Mouse (Mus musculus): ENCODE data around the gene Nkx6-2. TPM values are rescaled to one million over a fixed set of nuclear protein-coding genes. Genes with fewer than 3 reads are reported as not detected.

Nkx6-2 gene
- not detected in 2 replicates for total RNA-seq (2015)
- total RNA-seq (2017): not detected in 2 replicates

DNA sequence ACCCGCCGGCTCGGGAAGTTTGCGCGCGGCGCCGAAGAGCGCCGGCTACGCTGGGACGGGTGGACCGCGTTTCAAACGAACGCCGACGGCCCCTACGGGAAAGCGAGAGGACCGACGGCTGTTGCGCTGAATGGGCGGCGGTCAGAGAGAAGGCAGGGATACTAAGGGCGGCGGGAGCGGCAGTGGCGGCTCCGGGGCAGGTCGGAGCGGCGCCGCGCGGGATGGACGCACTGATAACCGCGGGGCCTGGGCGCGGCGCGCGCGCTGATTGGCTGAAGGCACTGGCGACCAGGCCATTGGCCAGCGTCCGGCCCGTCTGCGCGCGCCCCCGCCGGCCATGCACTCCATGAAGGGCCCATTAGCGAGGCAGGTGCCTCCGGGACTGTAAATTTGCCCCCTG is at the start of gene Nkx6-2:
Gene Nkx6-2 (minus strand): TSS at position 203 of the 400 bp plus-strand sequence.
- ATAC-seq (ENCODE audit: poor library complexity, severe bottlenecking): no peak

DNA sequence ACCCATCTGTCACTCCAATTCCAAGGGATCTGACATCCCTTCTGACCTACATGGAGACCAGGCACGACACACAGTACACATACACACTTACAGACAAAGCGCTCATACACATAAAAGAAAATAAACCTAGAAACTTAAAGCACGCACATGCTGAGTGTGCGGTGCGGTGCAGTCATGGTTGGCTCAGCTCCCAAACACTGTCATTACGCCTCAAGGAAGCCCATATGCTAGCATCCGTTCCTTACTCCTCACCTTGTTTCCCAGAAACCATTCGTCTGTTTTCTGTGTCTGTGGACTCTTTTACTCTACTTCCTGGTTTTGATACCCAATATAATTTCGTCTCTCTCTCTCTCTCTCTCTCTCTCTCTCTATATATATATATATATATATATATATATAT is 42.6 kb upstream of the Nkx6-2 start:
- ATAC-seq (ENCODE audit: poor library complexity, severe bottlenecking): no peak

DNA sequence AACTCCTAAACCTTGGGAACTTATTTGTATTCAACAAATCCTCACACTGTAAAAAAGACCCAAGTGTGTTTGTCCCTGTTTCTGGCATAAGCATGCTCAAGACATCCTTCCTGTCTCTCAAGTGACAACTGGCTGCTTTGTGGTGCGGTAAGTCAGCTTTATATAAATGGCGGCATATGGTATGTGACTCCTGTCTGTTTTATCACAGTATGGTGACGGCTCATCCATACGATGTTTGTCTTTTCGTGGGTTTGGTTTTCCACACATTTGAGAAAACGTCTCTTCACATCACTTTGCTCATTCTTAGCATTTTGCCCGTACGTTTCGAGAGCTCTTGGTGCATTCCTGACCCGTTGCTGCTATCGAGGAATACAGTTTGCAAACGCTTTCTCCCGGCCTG is 40.0 kb upstream of the Nkx6-2 start:
- no peak for ATAC-seq (ENCODE audit: poor library complexity, severe bottlenecking)

DNA sequence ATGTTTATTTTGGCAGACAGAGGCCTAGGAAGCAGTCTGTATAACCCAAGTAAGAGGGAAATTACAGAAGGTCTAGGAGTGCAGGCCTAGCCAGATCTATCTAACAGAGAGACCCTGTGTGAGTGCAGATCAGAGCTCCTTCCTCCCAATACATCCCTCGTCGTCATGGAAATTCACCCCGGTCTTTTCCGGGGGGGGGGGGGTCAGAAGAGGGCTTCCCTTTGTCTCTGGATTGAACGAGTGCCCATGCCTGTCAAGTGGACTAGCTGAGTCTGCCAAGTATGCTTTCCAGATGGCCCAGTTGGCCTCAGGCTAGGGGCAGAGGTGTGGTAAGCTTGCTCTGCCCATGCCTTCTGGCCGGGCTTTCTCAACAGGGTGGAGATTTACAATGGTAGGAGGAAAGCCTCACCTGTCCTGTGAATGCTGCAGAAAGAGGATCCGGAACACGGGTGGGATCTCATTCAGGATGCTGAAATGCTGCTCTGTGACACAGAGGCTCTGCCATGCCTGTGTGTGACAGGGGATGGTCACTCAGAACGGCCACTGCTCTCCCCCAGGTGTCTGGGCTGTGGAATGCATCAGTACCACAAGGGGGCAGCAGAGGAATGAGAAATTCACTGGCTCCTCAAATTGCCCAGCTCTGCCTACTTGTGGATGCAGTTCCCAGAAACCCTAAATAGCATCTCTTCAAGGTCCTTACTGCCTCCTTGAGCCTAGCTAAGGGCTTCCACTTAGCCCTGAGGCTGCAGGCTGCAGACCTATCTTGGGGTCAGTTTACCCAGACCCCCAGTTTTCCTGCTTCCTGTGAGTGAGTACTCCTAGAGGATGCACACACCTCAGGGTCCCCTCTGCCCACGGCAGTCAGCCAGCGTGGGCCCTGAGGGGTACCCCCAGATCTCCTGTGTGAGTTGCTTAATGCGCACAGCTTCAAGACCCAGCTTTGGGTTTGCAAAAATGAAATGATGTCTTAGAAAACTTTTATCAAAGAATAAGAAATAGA is 33.5 kb upstream of the Nkx6-2 start:
- ATAC-seq (ENCODE audit: poor library complexity, severe bottlenecking): peak; percentile 75

DNA sequence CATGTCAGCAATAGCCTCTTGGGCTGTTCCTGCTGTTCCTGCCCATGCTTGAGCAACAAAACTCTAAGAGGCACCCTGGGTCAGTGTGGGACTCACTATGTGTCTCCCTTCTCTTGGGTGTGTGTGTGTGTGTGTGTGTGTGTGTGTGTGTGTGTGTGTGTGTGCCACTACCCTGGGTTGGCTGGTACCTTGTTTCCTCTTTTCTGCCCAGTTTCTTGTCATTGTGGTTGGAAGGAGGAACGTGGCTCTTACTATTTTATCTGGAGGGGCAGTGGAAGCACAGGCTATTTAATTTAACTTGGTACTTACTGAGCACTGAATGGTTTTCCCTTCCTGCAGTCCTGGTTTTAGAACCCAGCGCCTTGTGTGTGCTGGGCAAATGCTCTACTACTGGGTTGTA is 27.7 kb upstream of the Nkx6-2 start:
- no peak for ATAC-seq (ENCODE audit: poor library complexity, severe bottlenecking)

DNA sequence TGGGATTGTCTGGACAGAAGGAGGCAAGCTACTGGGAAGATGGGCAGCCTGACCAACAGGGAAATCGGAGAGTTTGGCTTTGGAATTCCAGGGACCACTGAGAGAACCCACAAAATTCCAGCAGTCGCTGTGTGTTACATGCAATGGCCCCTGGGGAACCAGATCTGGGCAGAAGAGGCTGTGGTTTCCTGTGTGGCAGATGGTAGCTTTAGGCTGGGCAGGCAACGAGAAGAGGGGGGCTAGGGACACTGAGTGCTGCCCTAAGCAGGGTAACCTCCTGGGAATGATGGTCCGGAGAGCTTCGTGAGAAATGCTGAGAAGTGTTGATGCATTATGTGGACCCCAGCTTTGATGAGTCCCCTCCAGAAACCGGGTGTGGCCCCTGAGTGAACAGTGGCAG is 13.3 kb upstream of the Nkx6-2 start:
- ATAC-seq (ENCODE audit: poor library complexity, severe bottlenecking): no peak

DNA sequence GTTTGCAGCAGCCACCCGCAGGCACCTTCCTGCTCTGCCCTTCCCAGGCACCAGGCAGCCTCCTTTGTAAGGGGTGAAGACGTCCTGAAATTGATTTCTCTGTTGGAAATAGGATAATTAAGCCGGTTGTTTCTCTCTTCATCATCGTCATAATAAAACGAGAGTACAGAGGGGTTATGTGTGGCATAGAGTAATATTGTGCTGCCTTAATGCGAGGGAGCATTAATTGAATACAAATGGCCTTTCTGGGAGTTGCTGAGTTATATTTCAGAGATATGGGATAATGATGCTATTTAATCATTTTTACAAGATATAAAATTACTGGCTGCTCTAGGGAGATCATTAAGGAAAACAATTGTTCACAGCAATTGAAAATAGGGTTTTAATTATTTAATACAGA is 12.7 kb upstream of the Nkx6-2 start:
- ATAC-seq (ENCODE audit: poor library complexity, severe bottlenecking): no peak

DNA sequence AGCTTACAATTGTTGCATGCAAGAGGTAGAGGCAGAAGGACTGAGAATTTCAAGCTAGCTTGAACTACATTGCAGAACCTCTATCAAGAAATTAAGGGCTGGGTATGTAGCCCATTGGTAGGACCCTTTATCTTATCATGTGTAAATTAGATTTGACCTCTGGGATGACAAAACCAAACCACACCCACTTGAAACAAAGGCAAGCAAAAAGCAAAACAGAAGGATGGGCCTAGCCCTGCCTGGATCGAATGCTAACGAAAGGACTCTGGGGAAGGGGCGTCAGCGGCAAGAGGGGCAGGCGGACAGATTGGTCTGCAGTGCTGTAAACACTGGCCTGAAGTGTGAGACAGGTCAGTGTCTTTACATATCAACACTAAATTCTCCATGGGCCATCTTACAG is 8.7 kb upstream of the Nkx6-2 start:
- ATAC-seq (ENCODE audit: poor library complexity, severe bottlenecking): no peak

DNA sequence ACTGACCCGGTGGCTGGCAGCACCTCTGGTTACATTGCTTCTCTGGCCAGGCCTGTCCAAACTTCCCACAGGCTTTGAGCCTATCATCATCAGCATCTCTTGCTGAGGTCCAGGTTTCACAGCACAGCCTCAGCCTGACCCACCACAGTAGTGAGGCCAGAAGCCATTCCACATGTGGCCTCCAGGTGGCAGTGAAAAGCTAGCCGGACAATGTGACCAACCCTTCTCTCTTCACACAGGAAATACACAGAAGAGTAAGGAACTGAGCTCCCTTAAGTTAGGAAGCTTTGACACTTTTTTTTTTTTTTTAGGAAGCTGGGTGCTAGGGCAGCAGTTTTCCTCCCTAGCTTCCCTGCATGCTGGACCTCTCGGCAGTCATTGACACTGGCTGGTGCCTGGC is 7.7 kb upstream of the Nkx6-2 start:
- peak; percentile 71 for ATAC-seq (ENCODE audit: poor library complexity, severe bottlenecking)

DNA sequence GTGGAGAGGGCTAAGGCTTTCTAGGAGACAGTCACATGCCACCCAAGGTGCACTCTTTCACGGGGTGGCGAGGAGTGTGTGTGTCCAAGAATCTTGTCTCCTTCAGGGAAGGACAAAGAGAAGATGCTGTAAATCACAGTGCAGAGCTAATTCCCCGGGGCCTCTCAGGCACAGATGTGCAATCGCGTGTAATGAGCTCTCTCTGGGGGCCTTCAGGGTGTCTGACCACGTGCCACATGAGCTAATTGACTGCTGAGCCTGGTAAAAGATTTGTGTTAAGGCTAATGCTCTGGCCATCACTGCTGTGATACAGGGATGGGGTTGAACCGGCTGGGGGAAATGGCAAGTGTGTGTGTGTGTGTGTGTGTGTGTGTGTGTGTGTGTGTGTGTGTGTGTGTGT is 5.3 kb upstream of the Nkx6-2 start:
- no peak for ATAC-seq (ENCODE audit: poor library complexity, severe bottlenecking)

DNA sequence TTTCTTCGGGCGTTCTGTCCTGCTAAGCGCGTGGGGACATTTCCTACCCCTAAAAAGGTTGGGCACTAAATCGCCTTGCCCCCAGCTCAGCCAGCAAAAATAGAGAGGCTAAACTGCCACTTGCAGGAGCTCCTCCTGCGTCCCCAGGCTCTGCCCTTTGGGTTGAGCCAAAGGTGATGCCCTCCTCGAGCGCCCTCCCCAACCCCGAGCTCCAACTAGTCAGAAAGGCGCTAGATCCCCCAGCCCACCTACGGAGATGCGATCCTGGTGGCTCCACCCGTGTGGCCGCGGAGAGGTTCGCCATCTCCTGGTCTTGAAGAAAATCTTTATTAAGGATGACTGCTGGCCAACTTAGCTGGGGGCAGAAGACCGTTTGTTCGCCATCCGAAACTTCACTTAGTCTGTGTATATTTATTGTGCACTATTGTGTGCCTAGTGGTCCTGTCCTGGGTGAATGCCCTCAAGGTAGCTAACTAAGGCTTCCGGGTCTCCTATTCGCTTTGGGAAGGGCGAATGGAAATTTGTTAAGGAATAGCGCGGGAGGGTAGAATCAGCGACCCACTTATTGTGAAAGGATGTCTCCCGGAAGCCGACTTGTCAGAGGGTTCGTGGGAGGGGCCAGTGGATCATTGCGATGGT is 2.7 kb upstream of the Nkx6-2 start:
- ATAC-seq (ENCODE audit: poor library complexity, severe bottlenecking): no peak

DNA sequence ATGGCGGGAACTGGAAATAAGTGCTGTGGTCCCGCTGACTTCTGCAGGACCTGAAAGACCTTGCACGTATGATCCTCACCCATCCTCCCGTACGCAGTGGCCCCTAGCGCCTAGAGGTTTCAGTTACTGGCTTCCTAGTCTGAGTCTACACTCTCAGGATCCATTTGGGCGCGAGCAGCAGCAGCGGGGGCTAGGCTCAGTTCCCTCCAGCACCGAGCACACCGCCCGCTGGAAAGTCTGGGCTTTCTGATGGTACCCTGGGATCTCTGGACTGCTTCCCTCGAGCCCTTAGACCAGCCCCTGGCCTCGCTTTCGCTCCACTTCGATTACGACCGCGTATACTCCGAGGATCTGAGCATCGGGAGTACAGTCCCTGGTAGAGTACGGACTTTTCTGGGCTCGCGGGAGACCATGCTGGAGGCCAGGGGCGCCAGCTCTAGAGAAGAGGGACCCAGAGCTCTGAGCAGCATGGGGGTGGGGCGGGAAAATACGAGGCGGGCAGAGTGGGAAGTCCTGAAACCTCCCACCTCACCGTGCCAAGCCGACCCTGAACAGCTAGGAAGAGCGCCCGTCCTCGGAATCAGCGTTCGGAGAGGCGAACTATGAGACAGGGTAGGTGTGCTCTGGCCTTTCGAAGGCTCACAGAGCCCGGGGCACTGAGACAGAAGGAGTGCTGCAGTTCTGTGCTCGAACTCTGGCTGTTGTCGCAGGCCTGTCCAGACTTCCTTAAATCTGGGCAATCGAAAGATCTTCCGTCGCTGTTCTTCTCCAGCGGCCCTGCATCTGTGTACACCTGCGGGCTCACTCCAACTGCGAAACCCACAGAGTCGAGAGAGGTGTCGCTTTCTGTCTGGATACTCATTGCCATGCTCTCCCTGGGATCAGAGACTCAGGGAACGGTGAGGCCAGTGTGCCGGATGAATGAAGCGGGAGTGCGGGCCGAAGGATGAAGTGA is 1.9 kb upstream of the Nkx6-2 start:
- ATAC-seq (ENCODE audit: poor library complexity, severe bottlenecking): peak; percentile 31

DNA sequence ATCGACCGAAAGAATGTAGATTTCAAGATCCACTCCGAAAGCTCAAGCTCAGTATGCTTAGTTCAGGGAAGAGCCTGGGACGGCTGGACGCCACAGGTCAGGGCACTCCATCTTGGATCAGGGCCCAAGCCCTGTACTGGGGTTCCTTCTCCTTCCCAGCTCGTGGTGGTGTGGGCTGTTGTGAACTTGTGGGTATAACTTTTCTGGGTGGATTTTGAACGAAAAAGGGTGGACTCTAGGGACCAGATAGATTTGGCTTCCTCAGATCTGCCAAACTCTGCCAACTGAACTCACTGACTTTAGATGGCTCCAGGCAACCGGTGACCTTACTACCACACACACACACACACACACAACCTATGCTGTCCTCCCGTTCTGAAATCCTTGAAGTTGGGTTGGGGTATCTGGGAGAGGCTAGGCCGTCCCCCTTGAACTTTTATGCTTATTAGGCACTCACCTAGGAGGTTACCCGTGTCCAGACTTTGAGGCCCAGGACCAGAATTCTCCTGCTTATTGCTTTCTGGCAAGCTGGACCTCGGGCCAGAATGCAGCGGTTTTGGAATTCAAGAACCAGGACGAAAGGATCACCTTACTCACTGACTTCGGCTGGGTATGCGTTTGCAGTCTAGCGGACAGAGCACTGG is 619 bp upstream of the Nkx6-2 start:
- ATAC-seq (ENCODE audit: poor library complexity, severe bottlenecking): no peak

DNA sequence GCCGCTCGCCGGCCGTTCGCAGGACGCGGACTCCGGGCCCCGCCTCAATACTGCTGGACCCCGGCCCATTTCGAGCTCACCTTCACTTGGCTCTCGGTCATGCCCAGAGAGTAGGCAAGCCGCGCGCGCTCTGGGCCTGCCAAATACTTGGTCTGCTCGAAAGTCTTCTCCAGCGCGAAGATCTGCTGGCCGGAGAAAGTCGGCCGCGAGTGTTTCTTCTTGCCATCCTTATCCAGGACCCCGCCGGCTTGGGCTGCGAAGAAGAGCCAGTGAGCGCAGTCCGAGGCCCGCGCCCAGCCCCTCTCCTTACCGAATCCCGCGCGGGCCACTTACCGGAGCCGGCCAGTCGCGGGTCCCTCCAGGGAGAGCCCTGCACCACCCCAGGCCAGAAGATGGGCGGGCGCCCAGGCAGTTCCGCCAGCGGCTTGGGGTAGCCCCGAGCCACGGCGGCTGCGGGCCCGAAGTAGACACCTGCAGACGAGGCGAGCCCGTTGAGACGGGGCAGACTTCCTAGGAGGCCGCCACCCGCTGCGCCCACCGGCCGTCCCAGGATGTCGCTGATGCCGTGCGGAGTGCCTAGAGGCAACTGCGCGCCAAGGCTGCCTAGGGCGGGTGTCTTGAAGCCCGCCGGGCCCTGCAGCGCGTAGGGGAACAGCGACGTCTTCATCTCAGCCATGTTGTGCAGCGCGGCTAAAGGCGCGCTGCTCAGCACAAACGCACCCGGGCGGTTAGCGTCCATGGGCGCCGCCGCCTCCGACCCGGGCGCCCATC is 611 bp downstream of the Nkx6-2 start:
- ATAC-seq (ENCODE audit: poor library complexity, severe bottlenecking): no peak

DNA sequence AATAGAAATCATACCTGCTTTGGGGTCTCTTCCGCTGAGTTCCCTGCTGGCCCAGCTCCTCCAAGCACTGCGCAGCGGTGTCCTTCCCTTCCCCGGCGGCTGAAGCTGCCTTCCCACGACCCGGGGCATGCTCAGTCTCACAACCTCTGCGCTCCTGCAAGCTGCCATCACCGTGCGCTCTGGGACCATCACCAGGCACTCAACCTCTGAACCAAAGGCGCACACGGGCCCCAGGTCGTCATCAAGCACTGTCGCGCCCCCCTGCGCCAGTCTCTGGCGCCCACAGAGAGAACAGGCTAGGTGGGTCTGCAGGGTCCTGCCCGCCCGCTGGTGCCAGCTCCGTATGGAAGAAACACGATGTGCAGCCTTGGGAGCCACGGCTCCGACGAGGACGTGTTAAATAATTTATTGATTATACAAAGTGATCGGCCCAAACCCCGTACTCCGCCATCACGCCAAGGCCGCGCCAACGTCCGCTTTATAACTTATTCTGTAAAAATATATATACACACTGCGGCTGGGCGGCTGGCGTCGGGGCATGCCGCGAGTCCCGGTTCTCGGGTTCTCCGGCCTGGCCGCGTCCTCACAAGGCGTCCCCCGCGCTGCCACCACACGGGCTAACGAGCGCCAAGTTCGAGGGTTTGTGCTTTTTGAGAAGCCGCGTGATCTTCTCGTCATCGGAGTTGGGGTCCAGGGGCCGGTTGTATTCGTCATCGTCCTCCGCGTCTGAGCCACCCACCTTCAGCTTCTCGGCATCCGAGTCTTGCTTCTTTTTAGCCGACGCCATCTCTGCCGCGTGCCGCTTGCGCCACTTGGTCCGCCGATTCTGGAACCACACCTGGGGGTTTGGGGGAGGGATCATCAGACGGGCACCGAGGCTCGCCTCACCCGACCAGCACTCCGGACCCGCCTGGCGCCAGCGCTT is 1.5 kb downstream of the Nkx6-2 start:
- ATAC-seq (ENCODE audit: poor library complexity, severe bottlenecking): no peak

DNA sequence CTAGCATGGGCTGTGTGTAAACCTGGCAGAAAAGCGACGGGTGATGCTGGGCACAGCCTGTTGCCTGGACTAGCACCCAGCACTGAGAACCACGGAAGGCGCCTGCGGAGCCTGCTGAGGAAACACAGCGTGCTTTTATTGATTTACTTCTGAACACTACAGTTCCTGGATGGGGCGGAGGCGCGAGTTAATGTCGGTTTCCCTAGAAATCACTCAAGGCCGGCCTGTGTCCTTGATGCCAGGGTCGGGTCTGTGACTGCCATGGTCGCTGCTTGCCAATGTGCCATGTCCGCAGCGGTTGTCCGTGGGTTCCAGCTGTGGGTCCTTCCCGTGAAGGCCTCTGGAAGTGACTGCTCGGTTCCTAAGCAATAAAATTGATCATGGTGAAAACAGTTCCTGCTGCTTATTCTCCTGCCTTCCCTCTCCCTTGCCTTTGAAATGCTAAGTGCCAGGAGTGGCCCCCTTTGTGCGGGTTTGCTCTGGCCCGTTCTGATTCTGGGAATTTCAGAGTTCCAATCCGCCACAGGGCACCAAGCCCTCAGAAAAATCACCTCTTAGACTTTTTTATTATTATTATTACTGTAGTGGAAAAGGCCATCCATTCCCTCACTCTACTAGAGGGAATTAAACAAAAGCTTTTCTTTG is 3.2 kb downstream of the Nkx6-2 start:
- no peak for ATAC-seq (ENCODE audit: poor library complexity, severe bottlenecking)

DNA sequence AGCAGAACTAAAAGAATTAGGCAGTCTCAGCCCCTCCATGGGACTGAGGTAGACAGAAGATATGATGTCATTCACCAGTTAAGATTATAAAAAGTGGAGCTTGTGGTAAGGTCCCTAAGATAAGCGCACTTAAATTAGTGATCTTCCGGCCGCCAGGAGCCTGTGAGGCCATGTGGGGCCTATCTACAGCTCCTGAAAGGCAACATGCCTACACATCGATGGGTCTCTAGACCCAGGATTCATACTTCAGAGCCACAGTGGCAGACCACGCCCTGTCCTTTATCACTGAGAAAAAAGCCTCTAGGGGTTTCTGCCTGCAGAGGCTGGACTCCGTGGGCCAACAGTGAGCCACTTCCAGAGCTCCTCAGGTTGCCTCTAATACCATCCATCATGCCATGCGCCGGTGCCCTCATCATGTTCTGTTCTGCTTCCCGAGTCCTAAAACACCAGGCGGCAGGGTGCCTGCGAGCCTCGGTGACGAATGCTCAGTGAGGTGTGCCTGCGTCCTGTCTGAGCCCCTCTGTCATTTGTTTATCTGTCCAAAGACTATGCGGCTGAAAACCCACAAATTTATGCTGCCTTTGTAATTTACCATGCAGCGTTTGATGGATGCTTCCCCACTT is 6.4 kb downstream of the Nkx6-2 start:
- no peak for ATAC-seq (ENCODE audit: poor library complexity, severe bottlenecking)

DNA sequence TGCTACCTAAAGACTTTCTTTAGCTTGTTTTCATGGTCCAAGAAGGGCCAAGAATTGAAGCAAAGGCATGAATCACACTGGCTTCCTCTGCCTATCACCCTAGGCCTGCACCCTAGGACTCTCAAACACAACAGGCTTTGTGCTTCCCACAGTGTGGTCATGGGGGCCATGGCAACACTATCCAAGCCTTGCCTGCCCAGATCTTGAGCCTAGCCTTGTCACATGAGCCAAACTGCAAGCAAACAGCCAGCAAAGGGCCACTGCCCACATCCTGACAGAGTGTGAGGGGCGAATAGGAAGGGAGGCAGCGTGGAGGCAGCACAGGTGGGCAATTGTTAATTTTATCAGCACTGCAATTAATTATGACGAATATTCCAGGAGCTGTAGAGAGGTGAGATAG is 9.9 kb downstream of the Nkx6-2 start:
- no peak for ATAC-seq (ENCODE audit: poor library complexity, severe bottlenecking)

All from megakaryocyte, adult 5-6 weeks (primary cell).